Mouse (Mus musculus) cerebellum, adult 9-11 months (tissue): ENCODE results near the gene Kif6.

Source experiments
- DNase-seq: peaks from one replicate; pipeline ENCODE4 v3.0.0; 2022

The Kif6 gene

GRCm38 (mm10) chr17:49668296-49668695 lies 53.4 kb downstream of the Kif6 start:
- DNase-seq = no peak

- no peak for DNase-seq
Observed at GRCm38 (mm10) chr17:49671921-49672339, 57.0 kb downstream of the Kif6 start.

- no peak for DNase-seq
Observed at GRCm38 (mm10) chr17:49672421-49672820, 57.5 kb downstream of the Kif6 start.

GRCm38 (mm10) chr17:49675629-49676028 lies 60.7 kb downstream of the Kif6 start:
- DNase-seq = no peak

- no peak for DNase-seq
Observed at GRCm38 (mm10) chr17:49681410-49681809, 66.5 kb downstream of the Kif6 start.

- no peak for DNase-seq
Observed at GRCm38 (mm10) chr17:49684146-49684545, 69.2 kb downstream of the Kif6 start.

GRCm38 (mm10) chr17:49690607-49691454 lies 75.9 kb downstream of the Kif6 start:
- no peak for DNase-seq

GRCm38 (mm10) chr17:49691455-49691805 lies 76.5 kb downstream of the Kif6 start:
- no peak for DNase-seq

GRCm38 (mm10) chr17:49693206-49693605 lies 78.3 kb downstream of the Kif6 start:
- no peak for DNase-seq

- no peak for DNase-seq
Observed at GRCm38 (mm10) chr17:49697220-49697619, 82.3 kb downstream of the Kif6 start.

- no peak for DNase-seq
Observed at GRCm38 (mm10) chr17:49703492-49704249, 88.7 kb downstream of the Kif6 start.

GRCm38 (mm10) chr17:49709192-49709591 lies 94.3 kb downstream of the Kif6 start:
- DNase-seq = no peak

GRCm38 (mm10) chr17:49710101-49710630 lies 95.2 kb downstream of the Kif6 start:
- no peak for DNase-seq

GRCm38 (mm10) chr17:49726206-49726605 lies 111.3 kb downstream of the Kif6 start:
- DNase-seq = no peak

- no peak for DNase-seq
Observed at GRCm38 (mm10) chr17:49726976-49727375, 112.0 kb downstream of the Kif6 start.

- DNase-seq = no peak
Observed at GRCm38 (mm10) chr17:49727428-49728045, 112.6 kb downstream of the Kif6 start.

GRCm38 (mm10) chr17:49729856-49730255 lies 114.9 kb downstream of the Kif6 start:
- no peak for DNase-seq

GRCm38 (mm10) chr17:49732706-49733105 lies 117.8 kb downstream of the Kif6 start:
- DNase-seq = no peak

GRCm38 (mm10) chr17:49734079-49734478 lies 119.1 kb downstream of the Kif6 start:
- no peak for DNase-seq

GRCm38 (mm10) chr17:49734776-49735175 lies 119.8 kb downstream of the Kif6 start:
- no peak for DNase-seq

- DNase-seq = no peak
Observed at GRCm38 (mm10) chr17:49736364-49736763, 121.4 kb downstream of the Kif6 start.

- DNase-seq = no peak
Observed at GRCm38 (mm10) chr17:49737217-49737774, 122.4 kb downstream of the Kif6 start.

GRCm38 (mm10) chr17:49738351-49738750 lies 123.4 kb downstream of the Kif6 start:
- DNase-seq = no peak
